Mouse (Mus musculus) neural tube, embryonic 12.5 days (tissue): ENCODE results near the gene Rtn4ip1. TPM values are rescaled to one million over a fixed set of nuclear protein-coding genes. Genes with fewer than 3 reads are reported as not detected.

Experiments used
- ATAC-seq: fragments of 200-750 bp; cut with Nextera tagmentation; 2 replicates; pipeline ENCODE4 v1.8.0; 2017; ENCODE audit warnings: low read depth, mild to moderate bottlenecking, moderate TSS enrichment, moderate library complexity; ENCODE audit not compliant: low FRiP score
- H3K27ac ChIP-seq: fragments of 300-500 bp; sonication (generic); 2 replicates; pipeline ENCODE4 v1.5.1; 2016
- H3K27me3 ChIP-seq: fragments of 300-500 bp; sonication (generic); replicated peaks from 2 replicates; pipeline ENCODE4 v1.6.1; 2016; ENCODE audit warnings: mild to moderate bottlenecking
- H3K36me3 ChIP-seq: fragments of 300-500 bp; sonication (generic); 2 replicates; pipeline ENCODE4 v1.6.1; 2016; ENCODE audit warnings: mild to moderate bottlenecking
- H3K4me1 ChIP-seq: fragments of 300-500 bp; sonication (generic); 2 replicates; pipeline ENCODE4 v1.6.1; 2016
- H3K4me2 ChIP-seq: fragments of 300-500 bp; sonication (generic); replicated peaks from 2 replicates; pipeline ENCODE4 v1.6.1; 2016; ENCODE audit warnings: mild to moderate bottlenecking
- H3K4me3 ChIP-seq: fragments of 300-500 bp; sonication (generic); 2 replicates; pipeline ENCODE4 v1.5.1; 2016
- H3K9ac ChIP-seq: fragments of 300-500 bp; sonication (generic); 2 replicates; pipeline ENCODE4 v1.6.1; 2016; ENCODE audit warnings: mild to moderate bottlenecking
- H3K9me3 ChIP-seq: fragments of 300-500 bp; sonication (generic); 2 replicates; pipeline ENCODE4 v1.6.1; 2016; ENCODE audit warnings: mild to moderate bottlenecking
- WGBS: fragments of 180-500 bp; shearing (Covaris S2); methylation state at CpG from one replicate; pipeline ENCODE4 v1.1.7; 2016; 5-methylcytosine and 5-hydroxymethylcytosine counted together
- polyA plus RNA-seq: library from polyadenylated mRNA; unstranded; fragments of >200 nt; fragmentation: Nextera tagmentation; extraction: Ambion mirVana; gene quantifications from 2 replicates; pipeline ENCODE4 v1.2.1, GENCODE M21; 2016

Gene Rtn4ip1
- polyA plus RNA-seq, 1 experiment from 2014 or later, result 18.9 TPM

- ATAC-seq, result no peak
These were observed 91.6 kb downstream of the Rtn4ip1 start for GRCm38 (mm10) chr10:43993198-43993597.

DNA sequence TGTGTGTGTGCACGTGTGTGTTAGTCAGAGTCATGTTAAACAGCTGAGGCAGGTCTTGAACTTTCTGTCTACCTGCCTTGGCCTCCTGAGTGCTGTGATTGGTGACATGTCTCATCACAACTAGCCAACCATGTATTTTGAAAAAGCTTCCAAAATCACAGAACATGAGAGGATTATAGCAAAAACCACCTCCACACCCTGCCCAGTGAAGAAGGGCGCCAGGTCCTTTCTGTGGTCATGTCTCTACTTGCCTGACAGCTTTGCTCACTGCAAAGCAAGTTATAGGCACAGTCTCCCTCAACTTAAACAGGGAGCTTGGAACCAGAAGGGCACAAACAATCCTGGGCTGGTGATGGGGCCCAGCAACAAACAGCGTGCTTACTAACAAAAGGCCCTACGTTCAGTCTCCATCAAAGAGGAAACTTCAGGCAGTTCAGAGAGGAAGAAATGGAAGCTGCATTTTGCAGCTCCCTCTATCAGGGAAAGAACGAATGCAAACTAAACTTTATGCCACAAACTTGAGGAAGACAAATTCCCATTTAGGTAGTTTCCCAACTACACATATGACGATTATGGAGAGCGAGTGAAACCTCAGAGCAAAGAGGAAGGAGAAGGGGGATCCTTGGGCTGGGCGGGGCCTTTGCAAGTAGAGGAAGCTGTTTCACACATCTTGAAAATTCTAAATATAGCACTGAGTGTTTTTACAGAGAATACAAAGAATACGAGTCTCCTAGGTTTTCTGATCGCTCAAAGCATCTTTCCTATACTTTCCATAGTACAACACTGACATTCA is 94.4 kb downstream of the Rtn4ip1 start:
- ATAC-seq, result no peak
- H3K27ac ChIP-seq, result no peak overlapping the region
- WGBS, result 82% methylated on average over 10 of the region's 10 CpGs
- H3K27me3 ChIP-seq, result peaks cover 9% of the 10 kb centered on the region; the same call in 1 of the 2 replicates
- no peak overlapping the region for H3K4me2 ChIP-seq
- no peaks in the 10 kb centered on the region for H3K4me1 ChIP-seq
- no peaks in the 10 kb centered on the region for H3K9me3 ChIP-seq
- H3K36me3 ChIP-seq, result no peaks in the 10 kb centered on the region
- no peak overlapping the region for H3K9ac ChIP-seq
- no peak overlapping the region for H3K4me3 ChIP-seq

More at GRCm38 (mm10) chr10:43993198-43993597, 91.6 kb downstream of the Rtn4ip1 start:
- Histone ChIP-seq H3K4me3 (no peak overlapping the region), H3K36me3 (no peaks in the 10 kb centered on the region), H3K9me3 (no peaks in the 10 kb centered on the region), H3K4me2 (no peak overlapping the region), H3K4me1 (no peaks in the 10 kb centered on the region), H3K9ac (no peak overlapping the region), H3K27ac (no peak overlapping the region), H3K27me3 (no peaks in the 10 kb centered on the region)
- WGBS, result 15% methylated on average over 6 of the region's 6 CpGs

DNA sequence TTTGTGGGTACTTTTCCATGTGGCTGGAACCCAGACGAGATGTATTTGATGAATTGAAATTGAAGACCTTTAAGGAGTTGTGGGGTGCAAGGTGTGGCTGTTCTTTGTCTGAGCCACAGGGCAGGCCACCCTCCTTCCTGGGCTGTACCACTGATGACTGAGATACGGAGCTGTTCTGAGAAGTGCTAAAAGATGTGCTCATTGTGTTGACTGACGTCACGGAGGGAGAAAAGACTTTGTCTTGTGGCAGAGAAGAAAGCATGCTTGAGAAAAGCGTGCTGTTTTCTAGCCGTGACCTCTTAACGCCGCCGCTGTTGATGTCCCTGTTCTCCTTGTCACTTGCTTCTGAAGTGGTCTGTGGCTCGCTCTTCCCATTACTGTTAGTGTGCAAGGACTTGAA is 95.7 kb downstream of the Rtn4ip1 start:
- H3K4me3 ChIP-seq, result no peak overlapping the region
- H3K4me2 ChIP-seq, result no peak overlapping the region
- H3K36me3 ChIP-seq, result no peaks in the 10 kb centered on the region
- H3K4me1 ChIP-seq, result no peaks in the 10 kb centered on the region
- H3K27me3 ChIP-seq, result peaks cover 22% of the 10 kb centered on the region
- no peaks in the 10 kb centered on the region for H3K9me3 ChIP-seq
- no peak overlapping the region for H3K27ac ChIP-seq
- H3K9ac ChIP-seq, result no peak overlapping the region
- ATAC-seq, result no peak
- 85% methylated on average over 10 of the region's 10 CpGs for WGBS

DNA sequence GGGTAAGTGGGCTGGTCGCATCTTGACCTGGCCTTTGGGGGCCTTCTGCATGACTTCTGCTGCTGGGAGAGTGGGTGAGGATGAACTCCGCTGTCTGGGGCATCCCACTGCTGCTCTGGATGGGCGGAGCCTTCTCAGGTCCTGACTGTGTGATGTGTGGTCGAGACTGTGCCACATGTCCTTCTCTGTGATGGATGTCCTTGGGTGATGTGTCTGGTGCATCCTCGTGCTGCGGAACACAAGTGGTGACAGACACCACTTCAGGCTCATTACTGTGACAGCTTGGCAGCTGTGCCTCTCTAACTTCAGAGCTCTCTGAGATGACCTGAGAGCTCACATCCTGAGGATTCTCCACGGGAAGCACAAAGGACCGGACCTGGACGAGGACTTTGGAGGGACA is 96.4 kb downstream of the Rtn4ip1 start:
- ATAC-seq, result no peak
- Histone ChIP-seq H3K4me3 (no peak overlapping the region), H3K27me3 (peaks cover 29% of the 10 kb centered on the region), H3K9me3 (no peaks in the 10 kb centered on the region), H3K36me3 (no peaks in the 10 kb centered on the region), H3K27ac (no peak overlapping the region), H3K4me1 (no peaks in the 10 kb centered on the region), H3K9ac (no peak overlapping the region), H3K4me2 (no peak overlapping the region)
- WGBS, result 71% methylated on average over 9 of the region's 9 CpGs

- 82% methylated on average over 8 of the region's 8 CpGs for WGBS
- Histone ChIP-seq H3K9ac (no peak overlapping the region), H3K4me1 (0 out of 2 replicates have a peak, but pooled peaks cover 4% of the 10 kb centered on the region), H3K27ac (no peak overlapping the region), H3K36me3 (no peaks in the 10 kb centered on the region), H3K27me3 (peaks cover 35% of the 10 kb centered on the region), H3K4me2 (no peak overlapping the region), H3K9me3 (no peaks in the 10 kb centered on the region), H3K4me3 (no peak overlapping the region)
- ATAC-seq, result no peak
These were observed 97.0 kb downstream of the Rtn4ip1 start for GRCm38 (mm10) chr10:43998503-43999082.

- 62% methylated on average over 2 of the region's 2 CpGs for WGBS
- Histone ChIP-seq H3K4me1 (peaks cover 12% of the 10 kb centered on the region), H3K9ac (no peak overlapping the region), H3K27ac (no peak overlapping the region), H3K9me3 (no peaks in the 10 kb centered on the region), H3K4me2 (no peak overlapping the region), H3K36me3 (no peaks in the 10 kb centered on the region), H3K4me3 (no peak overlapping the region), H3K27me3 (peaks cover 52% of the 10 kb centered on the region)
- no peak for ATAC-seq
These were observed 98.7 kb downstream of the Rtn4ip1 start for GRCm38 (mm10) chr10:44000156-44000865.

DNA sequence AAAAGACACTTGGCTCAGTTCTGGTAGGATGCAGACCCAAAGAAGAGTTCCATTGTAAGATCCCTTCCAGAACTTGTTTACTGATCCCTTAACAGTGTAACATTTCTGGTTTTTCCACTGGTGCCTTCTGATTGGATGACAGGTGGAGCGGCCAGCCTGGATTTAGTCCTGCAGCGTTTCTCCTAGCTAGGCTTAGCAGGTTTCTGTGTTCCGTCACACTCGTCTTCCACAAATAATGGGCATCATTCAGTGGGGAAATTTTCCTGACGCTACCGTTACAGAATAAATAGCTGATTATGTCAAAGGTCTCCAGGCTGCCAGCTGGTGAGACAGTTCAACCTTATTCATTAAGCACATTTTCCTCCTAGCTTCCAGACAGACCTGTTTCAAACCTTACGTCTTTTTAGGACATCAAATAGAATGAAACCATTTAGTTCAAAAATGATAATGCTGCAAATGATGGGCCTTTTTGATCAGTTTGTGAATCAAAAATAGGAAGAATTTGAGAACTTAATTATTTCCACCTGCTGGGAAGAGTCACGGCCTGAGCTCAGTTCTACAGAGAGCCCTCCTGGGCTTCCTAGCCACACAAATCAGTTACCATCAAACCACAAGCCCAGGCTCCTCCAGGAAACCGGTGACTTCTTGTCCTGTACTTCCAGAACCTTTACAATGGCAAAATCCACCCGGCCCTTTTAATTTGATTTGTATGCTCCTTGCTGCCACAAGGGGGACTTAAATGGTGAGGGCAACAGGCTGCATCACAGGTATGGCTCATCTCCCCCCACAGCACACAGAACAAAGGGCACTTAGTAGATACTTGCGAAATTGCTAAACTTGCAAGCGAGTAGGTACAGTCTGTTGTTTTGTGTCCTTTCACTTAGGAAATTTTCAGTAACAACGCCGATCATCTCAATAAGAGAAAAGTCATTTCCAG is 100.7 kb downstream of the Rtn4ip1 start:
- H3K9me3 ChIP-seq, result no peaks in the 10 kb centered on the region
- no peak for ATAC-seq
- H3K27me3 ChIP-seq, result peaks cover 71% of the 10 kb centered on the region
- no peak overlapping the region for H3K4me2 ChIP-seq
- no peak overlapping the region for H3K9ac ChIP-seq
- peaks cover 16% of the 10 kb centered on the region for H3K4me1 ChIP-seq
- no peak overlapping the region for H3K27ac ChIP-seq
- 14% methylated on average over 14 of the region's 14 CpGs for WGBS
- no peaks in the 10 kb centered on the region for H3K36me3 ChIP-seq
- H3K4me3 ChIP-seq, result no peak overlapping the region

DNA sequence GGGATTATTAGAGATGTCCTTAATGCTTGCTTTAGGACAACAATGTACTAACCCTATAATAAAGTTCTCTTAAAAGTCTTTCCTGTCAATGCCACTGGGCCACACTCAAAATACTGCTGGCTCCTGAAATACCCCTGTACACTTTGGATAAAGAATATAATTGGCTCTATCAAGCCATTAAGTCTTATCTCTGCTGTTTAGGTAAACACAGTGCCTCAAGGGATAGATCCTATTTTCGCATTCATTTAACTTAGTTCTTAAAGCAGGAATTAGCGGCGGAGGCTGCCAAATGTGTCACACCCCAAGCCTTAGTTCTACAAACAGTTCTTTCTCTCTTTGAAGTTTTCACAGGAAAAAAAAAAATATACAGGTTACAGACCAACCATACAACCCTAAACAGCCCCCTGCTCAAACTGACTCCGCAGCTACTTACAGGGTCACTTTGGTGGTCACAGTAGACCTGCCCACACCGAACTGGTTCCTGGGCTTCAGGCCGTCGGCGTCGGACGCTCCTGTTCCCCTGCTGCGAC is 101.5 kb downstream of the Rtn4ip1 start:
- peaks cover 16% of the 10 kb centered on the region for H3K4me1 ChIP-seq
- 2% methylated on average over 11 of the region's 11 CpGs for WGBS
- H3K27me3 ChIP-seq, result peaks cover 75% of the 10 kb centered on the region
- no peak overlapping the region for H3K27ac ChIP-seq
- H3K9ac ChIP-seq, result no peak overlapping the region
- H3K4me2 ChIP-seq, result peak overlapping the region; percentile 69
- no peaks in the 10 kb centered on the region for H3K36me3 ChIP-seq
- peak; percentile 18; the same call in 1 of the 2 replicates for ATAC-seq
- no peaks in the 10 kb centered on the region for H3K9me3 ChIP-seq
- H3K4me3 ChIP-seq, result peak overlapping the region; percentile 47

GRCm38 (mm10) chr10:44003551-44004151 is 102.0 kb downstream of the Rtn4ip1 start:
- H3K27me3 ChIP-seq, result peaks cover 71% of the 10 kb centered on the region
- H3K4me3 ChIP-seq, result peak overlapping the region; percentile 47
- H3K36me3 ChIP-seq, result no peaks in the 10 kb centered on the region
- ATAC-seq, result peak; percentile 37
- WGBS, result under 1% methylated on average over 68 of the region's 68 CpGs
- H3K9me3 ChIP-seq, result no peaks in the 10 kb centered on the region
- H3K27ac ChIP-seq, result no peak overlapping the region
- peaks cover 16% of the 10 kb centered on the region for H3K4me1 ChIP-seq
- no peak overlapping the region for H3K9ac ChIP-seq
- peak overlapping the region; percentile 69 for H3K4me2 ChIP-seq

GRCm38 (mm10) chr10:44004221-44004751 is 102.7 kb downstream of the Rtn4ip1 start:
- peak overlapping the region; percentile 47 for H3K4me3 ChIP-seq
- peak overlapping the region; percentile 69 for H3K4me2 ChIP-seq
- ATAC-seq, result 0 out of 2 replicates have a peak, but pooled peaks have one; percentile 12
- no peak overlapping the region for H3K27ac ChIP-seq
- H3K9ac ChIP-seq, result no peak overlapping the region
- under 1% methylated on average over 33 of the region's 33 CpGs for WGBS
- H3K27me3 ChIP-seq, result peaks cover 71% of the 10 kb centered on the region
- H3K4me1 ChIP-seq, result peaks cover 16% of the 10 kb centered on the region
- H3K36me3 ChIP-seq, result no peaks in the 10 kb centered on the region
- no peaks in the 10 kb centered on the region for H3K9me3 ChIP-seq
